Mouse (Mus musculus): Measurements from ENCODE around the gene Cd300a. TPM values are rescaled to one million over a fixed set of nuclear protein-coding genes. Genes with fewer than 3 reads are reported as not detected.

Gene Cd300a
- polyA plus RNA-seq, 1 experiment, result 2.3 TPM

- H3K9me3 ChIP-seq (replicated peaks; ENCODE audit: control insufficient read depth, insufficient read depth, low read length, poor library complexity, severe bottlenecking), result no peaks in the 10 kb centered on the region
- H3K36me3 ChIP-seq (ENCODE audit: control insufficient read depth, insufficient read depth, low read length, poor library complexity, severe bottlenecking), result no peaks in the 10 kb centered on the region
- no peak overlapping the region for H3K9ac ChIP-seq (ENCODE audit: low read depth, poor library complexity, severe bottlenecking)
- H3K4me1 ChIP-seq (ENCODE audit: control insufficient read depth, insufficient read depth, low read length), result peaks cover 8% of the 10 kb centered on the region
- TF ChIP-seq CTCF (IDR thresholded peaks at IDR 0.05; ENCODE audit: low read depth, low read length) (peak; percentile 70), POLR2A (IDR thresholded peaks at IDR 0.05; ENCODE audit: insufficient read depth, low read length) (no peak)
- H3K4me3 ChIP-seq (ENCODE audit: low read depth, low read length), result no peak overlapping the region
- no peak overlapping the region for H3K27ac ChIP-seq (ENCODE audit: insufficient read depth, low read length)
- no peaks in the 10 kb centered on the region for H3K27me3 ChIP-seq (ENCODE audit: control insufficient read depth, insufficient read depth, low read length, poor library complexity, severe bottlenecking)
Observed at GRCm38 (mm10) chr11:114880589-114880988, 9.3 kb upstream of the Cd300a start.

GRCm38 (mm10) chr11:114883251-114883789, 6.5 kb upstream of the Cd300a start:
- Histone ChIP-seq H3K4me3 (ENCODE audit: low read depth, low read length) (no peak overlapping the region), H3K9ac (ENCODE audit: low read depth, poor library complexity, severe bottlenecking) (no peak overlapping the region), H3K27me3 (ENCODE audit: control insufficient read depth, insufficient read depth, low read length, poor library complexity, severe bottlenecking) (no peaks in the 10 kb centered on the region), H3K4me1 (ENCODE audit: control insufficient read depth, insufficient read depth, low read length) (no peaks in the 10 kb centered on the region), H3K9me3 (replicated peaks; ENCODE audit: control insufficient read depth, insufficient read depth, low read length, poor library complexity, severe bottlenecking) (no peaks in the 10 kb centered on the region), H3K27ac (ENCODE audit: insufficient read depth, low read length) (no peak overlapping the region), H3K36me3 (ENCODE audit: control insufficient read depth, insufficient read depth, low read length, poor library complexity, severe bottlenecking) (no peaks in the 10 kb centered on the region)
- no peak for TF ChIP-seq POLR2A (IDR thresholded peaks at IDR 0.05; ENCODE audit: insufficient read depth, low read length)
- no peak for TF ChIP-seq CTCF (IDR thresholded peaks at IDR 0.05; ENCODE audit: low read depth, low read length)
- no peak for TF ChIP-seq EP300 (IDR thresholded peaks at IDR 0.05; ENCODE audit: insufficient read depth, low read depth, low read length)

GRCm38 (mm10) chr11:114884380-114885100, 5.3 kb upstream of the Cd300a start:
- Histone ChIP-seq H3K27me3 (ENCODE audit: control insufficient read depth, insufficient read depth, low read length, poor library complexity, severe bottlenecking) (no peaks in the 10 kb centered on the region), H3K4me3 (ENCODE audit: low read depth, low read length) (no peak overlapping the region), H3K9me3 (replicated peaks; ENCODE audit: control insufficient read depth, insufficient read depth, low read length, poor library complexity, severe bottlenecking) (no peaks in the 10 kb centered on the region), H3K36me3 (ENCODE audit: control insufficient read depth, insufficient read depth, low read length, poor library complexity, severe bottlenecking) (no peaks in the 10 kb centered on the region), H3K27ac (ENCODE audit: insufficient read depth, low read length) (no peak overlapping the region), H3K9ac (ENCODE audit: low read depth, poor library complexity, severe bottlenecking) (no peak overlapping the region), H3K4me1 (ENCODE audit: control insufficient read depth, insufficient read depth, low read length) (no peaks in the 10 kb centered on the region)
- TF ChIP-seq EP300 (IDR thresholded peaks at IDR 0.05; ENCODE audit: insufficient read depth, low read depth, low read length), result no peak
- TF ChIP-seq CTCF (IDR thresholded peaks at IDR 0.05; ENCODE audit: low read depth, low read length), result no peak
- TF ChIP-seq POLR2A (IDR thresholded peaks at IDR 0.05; ENCODE audit: insufficient read depth, low read length), result no peak

- H3K27ac ChIP-seq (ENCODE audit: insufficient read depth, low read length), result no peak overlapping the region
- H3K4me1 ChIP-seq (ENCODE audit: control insufficient read depth, insufficient read depth, low read length), result no peaks in the 10 kb centered on the region
- H3K9me3 ChIP-seq (replicated peaks; ENCODE audit: control insufficient read depth, insufficient read depth, low read length, poor library complexity, severe bottlenecking), result no peaks in the 10 kb centered on the region; the same call in 1 of the 2 replicates
- no peaks in the 10 kb centered on the region for H3K27me3 ChIP-seq (ENCODE audit: control insufficient read depth, insufficient read depth, low read length, poor library complexity, severe bottlenecking)
- no peak overlapping the region for H3K4me3 ChIP-seq (ENCODE audit: low read depth, low read length)
- TF ChIP-seq EP300 (IDR thresholded peaks at IDR 0.05; ENCODE audit: insufficient read depth, low read depth, low read length), result no peak
- TF ChIP-seq POLR2A (IDR thresholded peaks at IDR 0.05; ENCODE audit: insufficient read depth, low read length), result no peak
- TF ChIP-seq CTCF (IDR thresholded peaks at IDR 0.05; ENCODE audit: low read depth, low read length), result no peak
- no peaks in the 10 kb centered on the region for H3K36me3 ChIP-seq (ENCODE audit: control insufficient read depth, insufficient read depth, low read length, poor library complexity, severe bottlenecking)
- H3K9ac ChIP-seq (ENCODE audit: low read depth, poor library complexity, severe bottlenecking), result no peak overlapping the region
Observed at GRCm38 (mm10) chr11:114890542-114890941, 701 bp downstream of the Cd300a start.

- H3K4me3 ChIP-seq (ENCODE audit: low read depth, low read length), result no peak overlapping the region
- H3K27me3 ChIP-seq (ENCODE audit: control insufficient read depth, insufficient read depth, low read length, poor library complexity, severe bottlenecking), result no peaks in the 10 kb centered on the region
- H3K27ac ChIP-seq (ENCODE audit: insufficient read depth, low read length), result no peak overlapping the region
- no peak overlapping the region for H3K9ac ChIP-seq (ENCODE audit: low read depth, poor library complexity, severe bottlenecking)
- H3K4me1 ChIP-seq (ENCODE audit: control insufficient read depth, insufficient read depth, low read length), result no peaks in the 10 kb centered on the region
- H3K9me3 ChIP-seq (replicated peaks; ENCODE audit: control insufficient read depth, insufficient read depth, low read length, poor library complexity, severe bottlenecking), result no peaks in the 10 kb centered on the region; the same call in 1 of the 2 replicates
- TF ChIP-seq EP300 (IDR thresholded peaks at IDR 0.05; ENCODE audit: insufficient read depth, low read depth, low read length), result no peak
- TF ChIP-seq POLR2A (IDR thresholded peaks at IDR 0.05; ENCODE audit: insufficient read depth, low read length), result no peak
- TF ChIP-seq CTCF (IDR thresholded peaks at IDR 0.05; ENCODE audit: low read depth, low read length), result no peak
- no peaks in the 10 kb centered on the region for H3K36me3 ChIP-seq (ENCODE audit: control insufficient read depth, insufficient read depth, low read length, poor library complexity, severe bottlenecking)
Observed at GRCm38 (mm10) chr11:114896085-114896484, 6.2 kb downstream of the Cd300a start.

- Histone ChIP-seq H3K27ac (ENCODE audit: insufficient read depth, low read length) (no peak overlapping the region), H3K9ac (ENCODE audit: low read depth, poor library complexity, severe bottlenecking) (no peak overlapping the region), H3K4me3 (ENCODE audit: low read depth, low read length) (no peak overlapping the region), H3K9me3 (replicated peaks; ENCODE audit: control insufficient read depth, insufficient read depth, low read length, poor library complexity, severe bottlenecking) (no peaks in the 10 kb centered on the region), H3K36me3 (ENCODE audit: control insufficient read depth, insufficient read depth, low read length, poor library complexity, severe bottlenecking) (no peaks in the 10 kb centered on the region), H3K27me3 (ENCODE audit: control insufficient read depth, insufficient read depth, low read length, poor library complexity, severe bottlenecking) (no peaks in the 10 kb centered on the region), H3K4me1 (ENCODE audit: control insufficient read depth, insufficient read depth, low read length) (no peaks in the 10 kb centered on the region)
- TF ChIP-seq CTCF (IDR thresholded peaks at IDR 0.05; ENCODE audit: low read depth, low read length) (no peak), EP300 (IDR thresholded peaks at IDR 0.05; ENCODE audit: insufficient read depth, low read depth, low read length) (no peak), POLR2A (IDR thresholded peaks at IDR 0.05; ENCODE audit: insufficient read depth, low read length) (no peak)
Observed at GRCm38 (mm10) chr11:114898026-114898425, 8.2 kb downstream of the Cd300a start.
